19 mouse cellular contexts compared by ENCODE assay signal in the genomic region with DNA sequence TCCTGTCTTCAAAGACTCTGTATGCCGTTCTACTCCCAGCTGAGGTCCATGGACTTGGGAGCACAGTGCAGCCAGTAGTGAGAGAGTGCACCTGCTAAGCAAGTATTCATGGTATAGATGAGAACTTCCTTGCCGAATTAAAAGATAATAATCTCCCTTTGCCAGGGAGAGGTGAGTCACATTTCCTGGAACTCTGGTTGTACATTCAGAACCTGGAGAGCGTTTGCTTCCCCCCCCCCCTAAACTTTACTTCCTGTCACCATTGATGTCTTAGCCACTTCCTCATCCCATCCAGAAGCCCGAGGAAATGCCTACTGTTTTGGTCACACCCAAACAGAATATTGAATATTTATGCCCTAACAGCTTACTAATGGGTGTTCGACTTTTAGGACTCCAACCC.
DNase-seq lines count a peak whose midpoint lies in the region; ATAC-seq and TF ChIP-seq lines count a peak whose summit lies in the region.
"Had no signal": no experiment of that assay in that cellular context is flagged by ENCODE, and none has a peak within 500 bp of the region (broad histone marks: within the 10 kb centered on the region; RNA-seq: fewer than 3 reads in every experiment).

No protein-coding gene starts in this region.

- no peak for TF ChIP-seq RAD21 in MEL (IDR thresholded peaks at IDR 0.05; ENCODE audit: low read depth, low read length)

- WGBS in hindbrain, postnatal 0 days: 79% methylated on average over 5 of the region's 5 CpGs

- no peaks in the 10 kb centered on the region for H3K9me3 ChIP-seq in MEL (replicated peaks; ENCODE audit: insufficient read depth, low read length)
- no peaks in the 10 kb centered on the region for H3K9me3 ChIP-seq in hindbrain, postnatal 0 days (ENCODE audit: low read length)
- H3K9me3 ChIP-seq: forebrain, embryonic 10.5 days; forebrain, embryonic 13.5 days; hindbrain, embryonic 12.5 days; hindbrain, embryonic 15.5 days had no signal

- TF ChIP-seq POLR2A in MEL (IDR thresholded peaks at IDR 0.05; ENCODE audit: control insufficient read depth in 1 of 2, insufficient read depth in 1 of 2, low read depth in 1 of 2, low read length in 2 of 2, poor library complexity in 1 of 2): no peak

- no peak overlapping the region for H3K4me2 ChIP-seq in hindbrain, postnatal 0 days (ENCODE audit: low read depth, low read length)
- H3K4me2 ChIP-seq: forebrain, embryonic 13.5 days; heart, embryonic 11.5 days; hindbrain, embryonic 12.5 days; hindbrain, embryonic 15.5 days had no signal

- peaks cover 0 to 9% of the 10 kb centered on the region in 2 experiments; a peak in 1 of 4 replicates for H3K4me1 ChIP-seq in MEL (ENCODE audit: control insufficient read depth in 1 of 2, insufficient read depth in 2 of 2, low read length in 2 of 2)
- no peaks in the 10 kb centered on the region for H3K4me1 ChIP-seq in hindbrain, postnatal 0 days (ENCODE audit: insufficient read depth, low read length)
- H3K4me1 ChIP-seq: forebrain, embryonic 13.5 days; hindbrain, embryonic 12.5 days; hindbrain, embryonic 15.5 days had no signal

- no peak overlapping the region for H3K27ac ChIP-seq in MEL (ENCODE audit: control insufficient read depth, low read depth, low read length)
- H3K27ac ChIP-seq in hindbrain, postnatal 0 days: no peak overlapping the region
- H3K27ac ChIP-seq: forebrain, embryonic 10.5 days; forebrain, embryonic 13.5 days; gastrocnemius, adult 2 months; hindbrain, embryonic 12.5 days; hindbrain, embryonic 15.5 days had no signal

- TF ChIP-seq EP300 in MEL (IDR thresholded peaks at IDR 0.05; ENCODE audit: low read depth in 1 of 2, low read length in 2 of 2): no peak

- no peaks in the 10 kb centered on the region for H3K27me3 ChIP-seq in MEL (ENCODE audit: control insufficient read depth in 1 of 2, insufficient read depth in 2 of 2, low read length in 2 of 2)
- no peaks in the 10 kb centered on the region for H3K27me3 ChIP-seq in hindbrain, postnatal 0 days (ENCODE audit: insufficient read depth, low read length)
- H3K27me3 ChIP-seq: forebrain, embryonic 13.5 days; hindbrain, embryonic 12.5 days; hindbrain, embryonic 15.5 days had no signal

- H3K79me2 ChIP-seq in MEL (ENCODE audit: control insufficient read depth, insufficient read depth, low read length, poor library complexity): no peaks in the 10 kb centered on the region

- H3K36me3 ChIP-seq in MEL (ENCODE audit: control insufficient read depth in 1 of 2, insufficient read depth in 2 of 2, low read length in 2 of 2): peaks cover 0 to 7% of the 10 kb centered on the region in 2 experiments; a peak in 2 of 4 replicates
- no peaks in the 10 kb centered on the region for H3K36me3 ChIP-seq in hindbrain, postnatal 0 days (ENCODE audit: insufficient read depth, low read length)
- H3K36me3 ChIP-seq: forebrain, embryonic 10.5 days; hindbrain, embryonic 12.5 days; hindbrain, embryonic 15.5 days had no signal

- H3K9ac ChIP-seq in MEL (ENCODE audit: control insufficient read depth, low read depth, low read length, poor library complexity, severe bottlenecking): no peak overlapping the region
- H3K9ac ChIP-seq in hindbrain, postnatal 0 days (replicated peaks; ENCODE audit: low read length): no peak overlapping the region
- H3K9ac ChIP-seq: forebrain, embryonic 13.5 days; hindbrain, embryonic 12.5 days; hindbrain, embryonic 15.5 days had no signal

- no peak for TF ChIP-seq CTCF in MEL (IDR thresholded peaks at IDR 0.05 in 2 of 3, conservative IDR thresholded peaks at IDR 0.05 in 1 of 3; ENCODE audit: control insufficient read depth in 1 of 3, insufficient read depth in 1 of 3, low read depth in 2 of 3, low read length in 3 of 3, poor library complexity in 1 of 3, severe bottlenecking in 1 of 3)
- TF ChIP-seq CTCF in hindbrain, postnatal 0 days (IDR thresholded peaks at IDR 0.05; ENCODE audit: low read depth): no peak

- H3K4me3 ChIP-seq in MEL (ENCODE audit: control insufficient read depth in 1 of 2, insufficient read depth in 1 of 2, low read depth in 2 of 2, low read length in 2 of 2): no peak overlapping the region
- H3K4me3 ChIP-seq in hindbrain, postnatal 0 days (ENCODE audit: low read length): no peak overlapping the region
- H3K4me3 ChIP-seq: forebrain, embryonic 10.5 days; forebrain, embryonic 13.5 days; gastrocnemius, adult 2 months; hindbrain, embryonic 12.5 days; hindbrain, embryonic 15.5 days had no signal

- peak; percentile 65 for ATAC-seq in inflammation-experienced regulatory T-cells, adult 6 months
- ATAC-seq in hindbrain, postnatal 0 days: no peak
- ATAC-seq: forebrain, embryonic 13.5 days had no signal

- DNase-seq in CD4-positive, CD25-positive, alpha-beta regulatory T cell, adult 2 months (ENCODE audit: low read depth, low spot score): peak; percentile 38
- DNase-seq in MEL (ENCODE audit: low read depth, low spot score): peak; percentile 34
- DNase-seq in hindbrain, postnatal 0 days (ENCODE audit: low spot score): no peak
- no peak for DNase-seq in lung, postnatal 36 days
- no peak for DNase-seq in frontal cortex, postnatal 14 days (ENCODE audit: low spot score in 2 of 2)
- DNase-seq: adrenal gland, postnatal 10 days; adrenal gland, postnatal 36 days; cerebellum, adult 18-20 months; cerebellum, adult 9-10 months; cerebellum, postnatal 14 days; gastrocnemius, adult 2 months; gastrocnemius, postnatal 14 days; heart, adult 11 months had no signal

TF ChIP-seq in MEL, 35 proteins besides CTCF, POLR2A, EP300 and RAD21:
- no peak for TF ChIP-seq SMC3 (IDR thresholded peaks at IDR 0.05; ENCODE audit: low read depth, low read length)
- TF ChIP-seq E2F4 (IDR thresholded peaks at IDR 0.05; ENCODE audit: borderline replicate concordance, low read depth, low read length): no peak
- TF ChIP-seq POLR2AphosphoS5 (IDR thresholded peaks at IDR 0.05; ENCODE audit: borderline replicate concordance, low read depth, low read length): no peak
- no peak for TF ChIP-seq MAZ (IDR thresholded peaks at IDR 0.05; ENCODE audit: low read depth, low read length)
- no peak for TF ChIP-seq NELFE (IDR thresholded peaks at IDR 0.05; ENCODE audit: low read depth, low read length)
- no peak for TF ChIP-seq UBTF (IDR thresholded peaks at IDR 0.05; ENCODE audit: borderline replicate concordance, insufficient read depth, low read depth, low read length)
- TF ChIP-seq BHLHE40 (IDR thresholded peaks at IDR 0.05; ENCODE audit: borderline replicate concordance, low read depth, low read length): no peak
- no peak for TF ChIP-seq NRF1 (IDR thresholded peaks at IDR 0.05; ENCODE audit: insufficient read depth, low read depth, low read length, poor library complexity, severe bottlenecking)
- no peak for TF ChIP-seq MYC (IDR thresholded peaks at IDR 0.05; ENCODE audit: low read depth, low read length)
- TF ChIP-seq ELF1 (IDR thresholded peaks at IDR 0.05; ENCODE audit: low read depth, low read length): no peak
- no peak for TF ChIP-seq SIN3A (IDR thresholded peaks at IDR 0.05; ENCODE audit: low read length)
- TF ChIP-seq KAT2A (conservative IDR thresholded peaks at IDR 0.05; ENCODE audit: low read depth, low read length): no peak
TF ChIP-seq in MEL: peak in this region for 0.

Comparison
In these comparisons a context has a peak if more than half of its experiments do, and no peak if none do; other contexts are left out.
1. DNase-seq: peak in CD4-positive, CD25-positive, alpha-beta regulatory T cell, adult 2 months (single experiment) and MEL (single experiment); none in hindbrain, postnatal 0 days (single experiment), lung, postnatal 36 days (single experiment) and frontal cortex, postnatal 14 days (0 of 2).